Mouse (Mus musculus): ENCODE data around the gene Rcc2.

- TF ChIP-seq CTCF (IDR thresholded peaks at IDR 0.05; ENCODE audit: insufficient read depth, low read depth, low read length) (no peak), POLR2A (IDR thresholded peaks at IDR 0.05; ENCODE audit: insufficient read depth, low read depth, low read length) (no peak)
These were observed at the start of gene Rcc2 for GRCm38 (mm10) chr4:140700269-140701018.

All from olfactory bulb, adult 2 months (tissue).